Mouse (Mus musculus) cerebellum, postnatal 14 days (tissue): ENCODE results near the gene Rad21l.
"Not testable (repeated sequence)": the region's sequence is repeated elsewhere in the genome, so short reads cannot be mapped to it uniquely, and the experiment has no call there.

Experiments used
- DNase-seq, 2 experiments: peaks; one replicate each; pipeline ENCODE4 v3.0.0; 2021; ENCODE audit warnings: mixed read lengths in 2 of 2

Rad21l gene

DNA sequence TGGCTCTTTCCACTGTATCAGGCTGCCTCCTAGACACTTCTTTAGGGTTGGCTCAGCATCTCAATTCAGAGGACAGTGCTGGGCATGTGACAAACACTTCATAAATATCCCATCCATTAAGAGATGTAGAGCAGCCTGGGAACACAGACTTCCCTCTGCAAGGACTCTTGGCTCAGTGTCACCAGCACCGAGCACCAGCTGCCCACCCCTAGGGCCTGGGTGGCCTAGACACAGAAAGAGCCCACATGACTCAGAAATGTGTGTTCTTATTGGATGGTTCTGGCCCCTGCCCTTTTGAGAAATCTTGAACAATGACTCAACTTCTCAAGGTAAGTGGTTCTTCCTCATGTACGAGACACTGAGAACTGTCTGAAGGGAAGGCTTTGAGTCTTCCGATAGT lies 40.3 kb downstream of the Rad21l start:
- DNase-seq, result no peak

DNA sequence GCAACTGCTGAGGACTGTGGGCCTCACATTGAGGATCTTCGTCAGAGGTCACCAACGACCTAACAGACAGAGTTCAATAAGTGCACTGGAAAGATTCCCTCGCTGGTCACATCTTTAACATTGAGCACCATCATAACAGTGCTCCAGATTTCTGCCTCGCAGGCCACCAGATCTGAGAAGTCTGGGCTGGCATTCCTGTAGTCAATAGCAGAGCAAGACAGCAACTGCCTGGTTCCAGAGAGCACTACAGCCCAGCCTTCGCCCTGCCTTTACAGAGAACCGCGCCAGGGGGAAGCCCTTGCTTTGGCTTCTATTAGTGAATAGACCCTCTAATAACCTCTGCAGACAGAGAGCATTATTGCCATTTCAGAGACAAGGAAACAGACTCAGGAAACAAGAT lies 42.0 kb downstream of the Rad21l start:
- no peak for DNase-seq

DNA sequence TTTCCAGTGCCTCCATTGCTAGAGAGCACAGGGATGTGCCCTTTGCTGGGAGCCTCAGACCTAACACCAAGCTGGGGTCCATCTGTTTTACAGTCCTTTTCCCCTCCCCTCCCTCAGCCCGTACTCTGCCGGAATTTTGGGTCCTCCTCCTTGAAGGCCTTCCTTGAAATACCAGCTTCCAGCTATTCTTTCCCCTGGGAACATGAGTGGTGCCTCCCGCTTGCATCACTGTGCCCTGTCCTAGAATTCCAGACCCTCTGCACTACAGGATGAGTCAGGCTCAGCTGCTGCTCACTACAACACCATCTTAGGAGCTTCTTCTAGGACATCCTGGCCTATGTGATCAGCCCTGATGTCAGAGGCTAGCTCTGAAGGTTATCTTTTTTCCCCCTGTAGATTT lies 44.6 kb downstream of the Rad21l start:
- DNase-seq, result no peak

DNA sequence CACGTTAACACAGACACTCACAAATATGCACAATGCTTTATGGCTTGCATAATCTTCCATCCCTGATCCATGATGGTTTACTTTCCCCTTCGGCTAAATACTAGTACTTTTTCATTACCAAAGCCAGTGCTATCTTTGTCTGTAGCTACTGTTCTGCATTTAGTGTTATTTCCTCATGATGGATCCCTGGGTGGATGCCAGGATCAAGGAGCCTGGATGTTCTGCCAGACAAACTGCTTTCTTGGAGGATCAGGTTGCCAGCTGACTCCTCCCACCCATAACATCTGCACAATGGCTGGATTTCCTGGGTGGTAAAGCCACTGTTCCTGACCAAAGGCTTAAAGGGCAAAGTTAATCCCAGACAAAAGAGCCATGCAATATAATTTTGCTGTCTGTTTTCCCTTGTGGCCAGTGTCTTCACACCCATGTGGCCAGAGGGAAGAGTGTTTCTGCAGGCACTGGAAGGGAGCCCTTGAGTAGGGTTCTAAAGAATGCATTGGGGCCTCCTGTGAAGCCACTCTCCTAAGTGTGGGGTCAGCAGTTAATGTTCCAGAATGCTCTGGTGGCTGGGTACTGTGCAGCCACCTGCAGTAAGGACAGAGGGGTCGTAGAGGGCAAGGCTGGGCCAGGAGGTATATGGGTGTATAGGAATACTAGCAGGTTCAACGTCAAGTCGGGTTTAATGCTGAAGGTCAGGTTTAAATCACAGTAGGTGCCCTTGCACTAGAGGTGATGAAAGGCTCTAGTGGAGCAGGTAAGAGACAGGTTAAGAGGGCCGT lies 51.6 kb downstream of the Rad21l start:
- DNase-seq, result no peak

DNA sequence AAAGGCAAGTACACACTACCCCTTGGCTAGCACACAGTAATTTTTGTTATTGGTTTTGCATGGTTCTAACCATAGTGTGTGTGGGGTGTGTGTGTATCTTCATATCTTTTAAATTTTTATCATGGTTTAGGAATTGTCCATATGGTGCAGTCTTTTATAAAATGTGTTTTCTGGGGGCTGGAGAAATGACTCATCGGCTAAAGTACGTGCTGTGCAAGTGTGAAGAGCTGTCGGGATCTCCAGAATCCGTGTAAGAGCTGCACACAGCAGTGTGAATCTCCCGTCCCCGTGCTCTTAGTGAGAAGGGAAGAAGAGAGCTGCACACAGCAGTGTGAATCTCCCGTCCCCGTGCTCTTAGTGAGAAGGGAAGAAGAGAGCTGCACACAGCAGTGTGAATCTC lies 52.6 kb downstream of the Rad21l start:
- DNase-seq, result not testable (repeated sequence)

- DNase-seq, result peak in 1 of 2 experiments; percentile 42
Measured at GRCm38 (mm10) chr2:151609974-151610373, 58.4 kb downstream of the Rad21l start.

DNA sequence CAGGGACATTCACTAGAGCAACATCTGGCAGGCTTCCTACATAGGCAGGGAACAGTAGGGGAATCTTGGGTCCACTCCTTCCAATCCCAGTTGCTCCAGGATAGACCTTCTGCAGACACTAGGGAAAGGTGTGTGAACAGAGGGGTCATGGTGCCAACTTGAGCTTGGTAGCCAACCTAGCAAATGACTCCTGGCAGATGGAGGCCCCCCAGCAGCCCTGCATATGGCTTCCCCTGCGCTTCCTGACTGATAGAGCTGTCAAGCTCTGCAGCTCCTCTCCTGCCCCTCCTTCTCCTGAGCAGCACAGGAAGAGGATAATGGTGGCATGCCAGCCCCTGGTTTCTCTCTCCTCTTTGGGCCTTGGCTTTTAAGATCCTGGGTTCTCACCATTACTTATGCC lies 59.9 kb downstream of the Rad21l start:
- peak; percentile 86 to 88 for DNase-seq

- peak; percentile 66 to 68 for DNase-seq
Measured at GRCm38 (mm10) chr2:151605437-151605987, 62.8 kb downstream of the Rad21l start.

DNA sequence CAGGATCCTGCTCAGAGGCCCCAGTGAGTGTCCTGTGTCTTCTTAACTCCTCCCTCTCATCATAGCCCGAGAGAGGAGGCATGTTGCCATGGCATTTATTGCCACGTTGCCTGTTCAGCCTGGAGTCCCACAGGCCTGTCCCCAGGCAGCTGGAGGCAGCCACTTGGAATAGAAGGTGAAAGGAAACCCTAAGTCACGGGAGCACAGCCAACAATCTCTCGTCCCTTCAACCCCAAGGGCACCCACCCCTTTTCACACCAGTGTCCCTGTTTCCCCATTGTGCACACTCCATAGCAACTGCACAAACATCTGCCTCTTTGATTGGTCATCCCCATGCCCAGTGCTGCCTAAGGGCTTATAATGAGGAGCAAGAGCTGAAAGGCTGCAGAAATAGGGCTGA lies 64.7 kb downstream of the Rad21l start:
- DNase-seq, result peak in 1 of 2 experiments; percentile 32

DNA sequence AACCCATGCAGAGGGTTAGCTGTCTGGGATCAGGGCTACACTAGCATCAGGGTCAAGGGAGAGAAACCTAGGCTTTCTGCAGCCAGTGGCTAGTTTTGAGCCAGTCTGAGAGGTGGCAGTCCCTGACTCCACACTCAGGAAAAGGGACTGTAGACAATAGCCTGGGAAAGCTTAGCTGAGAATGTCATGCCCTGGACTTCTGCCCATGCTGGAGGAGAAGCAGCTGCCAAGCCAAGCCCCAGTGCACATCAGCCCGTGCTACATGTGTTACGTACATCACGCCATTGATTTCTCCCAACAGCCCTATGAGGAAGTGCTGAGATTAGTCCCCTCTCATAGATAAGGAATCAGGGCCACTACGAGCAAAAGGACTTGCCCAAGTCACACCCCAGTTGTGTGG lies 66.2 kb downstream of the Rad21l start:
- no peak for DNase-seq

DNA sequence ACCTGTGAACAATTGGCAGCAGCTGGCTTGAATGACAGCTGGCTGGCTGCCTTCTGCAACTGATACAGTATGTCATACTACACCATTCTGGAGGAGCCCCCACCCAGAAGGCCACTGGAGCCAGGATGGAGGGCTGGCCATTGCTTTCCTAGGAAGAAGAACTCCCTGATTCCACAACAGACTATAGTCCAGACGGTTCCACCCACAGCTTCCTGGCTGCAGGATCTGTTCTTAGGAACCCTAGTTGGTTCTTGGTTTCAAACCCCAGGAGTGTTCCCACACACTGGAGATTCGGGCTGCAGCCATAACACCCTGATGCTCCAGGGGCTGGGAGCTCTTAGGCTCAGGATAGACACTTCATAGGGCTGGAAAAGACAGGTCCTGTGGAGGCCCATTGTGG lies 70.3 kb downstream of the Rad21l start:
- no peak for DNase-seq
